Mouse (Mus musculus) forebrain, embryonic 12.5 days (tissue): ENCODE measurements around the gene Nfib. TPM values are rescaled to one million over a fixed set of nuclear protein-coding genes. Genes with fewer than 3 reads are reported as not detected.

Source experiments
- ATAC-seq: fragments of 200-750 bp; cut with Nextera tagmentation; 2 replicates; pipeline ENCODE4 v1.8.0; 2017; ENCODE audit warnings: moderate TSS enrichment; ENCODE audit not compliant: low FRiP score
- H3K27ac ChIP-seq: fragments of 300-500 bp; sonication (generic); 2 replicates; pipeline ENCODE4 v1.5.1; 2016; ENCODE audit warnings: mild to moderate bottlenecking
- H3K27me3 ChIP-seq: fragments of 300-500 bp; sonication (generic); 2 replicates; pipeline ENCODE4 v1.6.1; 2016; ENCODE audit warnings: mild to moderate bottlenecking
- H3K36me3 ChIP-seq: fragments of 300-500 bp; sonication (generic); replicated peaks from 2 replicates; pipeline ENCODE4 v1.6.1; 2016; ENCODE audit warnings: mild to moderate bottlenecking
- H3K4me1 ChIP-seq: fragments of 300-500 bp; sonication (generic); 2 replicates; pipeline ENCODE4 v1.6.1; 2016
- H3K4me2 ChIP-seq: fragments of 300-500 bp; sonication (generic); 2 replicates; pipeline ENCODE4 v1.6.1; 2016; ENCODE audit warnings: mild to moderate bottlenecking, moderate library complexity
- H3K4me3 ChIP-seq: fragments of 300-500 bp; sonication (generic); replicated peaks from 2 replicates; pipeline ENCODE4 v1.5.1; 2016; ENCODE audit warnings: mild to moderate bottlenecking
- H3K9ac ChIP-seq: fragments of 300-500 bp; sonication (generic); 2 replicates; pipeline ENCODE4 v1.6.1; 2016; ENCODE audit warnings: mild to moderate bottlenecking
- H3K9me3 ChIP-seq: fragments of 300-500 bp; sonication (generic); 2 replicates; pipeline ENCODE4 v1.6.1; 2016
- WGBS: fragments of 180-500 bp; shearing (Covaris S2); methylation state at CpG from one replicate; pipeline ENCODE4 v1.1.7; 2016; 5-methylcytosine and 5-hydroxymethylcytosine counted together
- polyA plus RNA-seq: library from polyadenylated mRNA; unstranded; fragments of >200 nt; fragmentation: Nextera tagmentation; extraction: Ambion mirVana; gene quantifications from 2 replicates; pipeline ENCODE4 v1.2.1, GENCODE M21; 2016

The Nfib gene
- polyA plus RNA-seq, 1 experiment from 2014 or later = 103 TPM

DNA sequence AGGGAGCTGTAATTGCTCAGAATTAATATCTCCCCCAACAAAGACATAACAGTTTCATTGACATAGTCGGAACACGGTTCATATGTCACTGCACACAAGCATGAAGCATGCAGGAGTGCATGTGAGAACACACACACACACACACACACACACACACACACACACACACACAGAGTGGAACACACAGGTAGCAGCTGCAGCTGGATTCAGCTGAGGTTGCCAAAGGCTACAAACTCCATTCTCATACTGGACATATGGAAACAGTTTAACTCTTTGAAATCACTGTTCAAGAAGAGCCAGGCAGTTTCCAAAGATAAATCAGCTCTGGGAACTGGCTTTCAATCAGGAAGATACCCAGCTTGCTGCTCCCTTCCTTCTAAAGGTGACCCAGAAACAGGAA is 462 bp upstream of the Nfib start:
- peaks cover 5% of the 10 kb centered on the region; the same call in 1 of the 2 replicates for H3K27me3 ChIP-seq
- H3K9me3 ChIP-seq = no peaks in the 10 kb centered on the region
- 72% methylated on average over 2 of the region's 2 CpGs for whole genome bisulfite sequencing
- H3K4me1 ChIP-seq = peaks cover 42% of the 10 kb centered on the region
- no peak overlapping the region for H3K4me2 ChIP-seq
- no peak for ATAC-seq
- H3K27ac ChIP-seq = peak overlapping the region; percentile 85
- H3K9ac ChIP-seq = no peak overlapping the region; the same call in 1 of the 2 replicates
- H3K36me3 ChIP-seq = no peaks in the 10 kb centered on the region
- H3K4me3 ChIP-seq = no peak overlapping the region

DNA sequence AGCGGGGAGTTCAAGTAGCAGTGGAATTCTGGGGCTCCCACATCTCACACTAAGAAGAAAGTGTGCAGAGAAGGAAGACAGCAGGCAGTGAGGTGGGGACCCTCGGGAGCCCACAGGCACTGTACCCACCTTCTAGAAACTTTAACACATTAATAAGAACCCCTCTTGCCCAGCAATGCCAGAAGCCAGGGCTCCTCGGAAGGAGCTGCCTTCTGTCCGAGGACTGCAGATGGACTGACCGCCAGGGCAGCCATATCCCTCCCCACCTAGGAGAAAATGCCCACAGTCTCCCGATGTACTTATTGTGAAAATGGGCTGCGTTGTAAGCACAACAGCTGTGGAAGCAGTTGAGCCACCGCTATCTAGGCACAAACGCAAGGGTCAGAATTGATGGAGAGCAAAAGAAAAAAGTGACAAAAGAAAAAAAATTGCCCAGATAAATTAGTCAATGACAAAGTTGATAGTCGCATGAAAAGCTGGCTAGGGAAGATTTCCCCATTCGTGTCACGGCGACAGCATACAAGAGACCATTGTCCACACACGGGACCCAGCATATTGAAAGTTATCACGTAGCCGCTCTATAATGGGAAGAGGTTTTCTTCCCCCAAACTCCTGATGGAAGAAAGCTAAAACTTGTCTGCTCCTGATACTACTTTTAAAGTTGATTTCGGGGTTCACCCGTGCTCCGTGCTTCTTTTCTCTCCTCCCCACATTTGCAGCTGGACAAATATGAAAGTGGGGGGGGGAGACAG is 1.3 kb downstream of the Nfib start:
- Histone ChIP-seq H3K36me3 (no peaks in the 10 kb centered on the region), H3K9me3 (no peaks in the 10 kb centered on the region), H3K4me1 (peaks cover 45% of the 10 kb centered on the region), H3K4me3 (peak overlapping the region; percentile 24), H3K9ac (no peak overlapping the region; the same call in none of the 2 replicates), H3K4me2 (peak overlapping the region; percentile 44), H3K27ac (peak overlapping the region; percentile 85), H3K27me3 (peaks cover 5% of the 10 kb centered on the region; the same call in 1 of the 2 replicates)
- peak; percentile 64 for ATAC-seq
- WGBS = 29% methylated on average over 19 of the region's 19 CpGs

DNA sequence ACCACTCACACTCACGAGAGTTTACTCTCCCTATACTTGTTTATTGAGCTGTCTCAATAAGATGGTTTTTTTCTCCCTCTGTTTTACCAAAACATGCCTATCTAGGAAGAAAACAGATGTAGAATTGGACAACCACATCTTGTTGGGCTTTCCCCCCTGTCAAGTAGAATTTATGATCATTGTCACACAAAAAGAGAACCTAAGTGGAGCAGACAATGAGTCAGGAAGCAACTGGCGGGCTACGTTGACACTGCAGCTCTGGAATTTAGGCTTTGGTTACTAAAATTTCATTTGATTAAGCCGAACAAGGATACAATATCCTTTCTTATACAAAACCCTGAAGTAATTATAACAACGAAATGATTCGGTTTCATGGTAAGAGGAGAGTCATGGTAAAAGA is 2.7 kb downstream of the Nfib start:
- no peak overlapping the region for H3K4me2 ChIP-seq
- no peak for ATAC-seq
- H3K4me3 ChIP-seq = no peak overlapping the region
- H3K9me3 ChIP-seq = no peaks in the 10 kb centered on the region
- no peaks in the 10 kb centered on the region for H3K36me3 ChIP-seq
- 72% methylated on average over 6 of the region's 6 CpGs for WGBS
- no peak overlapping the region for H3K9ac ChIP-seq
- 0 out of 2 replicates have a peak, but pooled peaks cover 2% of the 10 kb centered on the region for H3K27me3 ChIP-seq
- H3K27ac ChIP-seq = no peak overlapping the region
- peaks cover 40% of the 10 kb centered on the region for H3K4me1 ChIP-seq

DNA sequence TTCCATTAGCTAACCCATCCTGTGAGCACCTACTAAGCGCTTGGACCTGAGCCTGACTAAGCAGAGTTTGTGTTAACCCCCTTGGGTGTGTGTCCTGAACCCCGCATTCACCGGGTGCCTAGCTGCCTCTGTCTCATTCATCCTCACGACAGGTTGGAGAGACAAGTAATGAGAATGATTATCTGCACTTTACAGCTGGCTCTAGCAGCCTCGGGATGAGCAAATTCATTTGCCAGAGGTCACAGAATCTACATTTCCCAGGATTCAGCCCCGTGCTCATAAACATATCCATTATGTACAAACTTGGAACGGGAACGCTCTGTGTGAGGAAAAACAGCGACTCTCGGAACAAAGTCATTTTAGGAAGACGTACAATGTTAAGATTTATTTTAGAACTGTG is 6.0 kb downstream of the Nfib start:
- 79% methylated on average over 11 of the region's 11 CpGs for WGBS
- ATAC-seq = no peak
- Histone ChIP-seq H3K4me2 (no peak overlapping the region), H3K36me3 (no peaks in the 10 kb centered on the region), H3K27me3 (no peaks in the 10 kb centered on the region), H3K4me1 (peaks cover 16% of the 10 kb centered on the region), H3K27ac (no peak overlapping the region), H3K9me3 (no peaks in the 10 kb centered on the region), H3K9ac (no peak overlapping the region), H3K4me3 (no peak overlapping the region)

DNA sequence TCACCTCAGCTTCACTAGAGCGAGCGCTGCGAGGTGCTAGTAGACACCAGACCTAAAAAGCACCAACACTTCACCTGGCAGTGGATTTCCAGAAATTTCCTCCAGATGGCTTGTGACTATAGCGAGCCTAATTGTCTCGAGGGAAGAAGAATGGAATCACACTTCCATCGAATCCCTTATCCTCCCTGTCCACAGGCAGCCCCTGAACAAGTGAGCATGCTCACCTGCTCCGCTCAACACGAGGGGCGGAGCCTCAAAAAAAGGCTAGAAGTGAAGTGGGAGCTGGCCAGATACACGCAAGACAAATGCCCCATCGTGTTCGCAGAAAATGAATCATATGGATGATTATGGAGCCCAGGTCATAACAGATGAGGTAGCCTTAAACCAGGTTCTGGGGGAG is 6.9 kb downstream of the Nfib start:
- H3K27me3 ChIP-seq = no peaks in the 10 kb centered on the region
- H3K4me1 ChIP-seq = peaks cover 7% of the 10 kb centered on the region
- no peak for ATAC-seq
- no peak overlapping the region for H3K9ac ChIP-seq
- no peaks in the 10 kb centered on the region for H3K9me3 ChIP-seq
- no peak overlapping the region for H3K4me3 ChIP-seq
- no peak overlapping the region for H3K4me2 ChIP-seq
- H3K27ac ChIP-seq = no peak overlapping the region
- 89% methylated on average over 12 of the region's 12 CpGs for WGBS
- no peaks in the 10 kb centered on the region for H3K36me3 ChIP-seq

DNA sequence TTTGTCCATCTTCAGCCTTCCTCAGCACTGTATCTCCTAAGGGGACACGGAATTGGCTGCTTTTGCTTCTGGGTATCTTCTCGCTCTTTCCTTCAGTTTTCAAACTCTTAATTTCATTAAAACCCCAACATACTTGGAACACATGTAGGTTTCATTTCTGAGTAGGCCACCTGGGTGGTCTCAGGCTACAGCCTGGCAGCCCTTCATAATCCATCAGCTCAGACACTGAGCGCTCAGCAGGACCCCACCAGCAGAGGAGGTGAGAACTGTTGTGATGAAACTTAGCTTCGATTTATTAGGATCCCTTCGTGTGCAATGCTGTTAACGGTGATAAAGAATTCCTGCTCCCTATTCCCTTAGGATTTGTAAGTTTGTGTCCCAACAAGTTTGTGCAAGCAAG is 8.4 kb downstream of the Nfib start:
- H3K27me3 ChIP-seq = no peaks in the 10 kb centered on the region
- H3K9ac ChIP-seq = no peak overlapping the region
- ATAC-seq = no peak
- H3K4me2 ChIP-seq = no peak overlapping the region
- no peak overlapping the region for H3K27ac ChIP-seq
- H3K4me3 ChIP-seq = no peak overlapping the region
- H3K9me3 ChIP-seq = no peaks in the 10 kb centered on the region
- WGBS = 66% methylated on average over 6 of the region's 6 CpGs
- H3K4me1 ChIP-seq = peaks cover 9% of the 10 kb centered on the region
- no peaks in the 10 kb centered on the region for H3K36me3 ChIP-seq

DNA sequence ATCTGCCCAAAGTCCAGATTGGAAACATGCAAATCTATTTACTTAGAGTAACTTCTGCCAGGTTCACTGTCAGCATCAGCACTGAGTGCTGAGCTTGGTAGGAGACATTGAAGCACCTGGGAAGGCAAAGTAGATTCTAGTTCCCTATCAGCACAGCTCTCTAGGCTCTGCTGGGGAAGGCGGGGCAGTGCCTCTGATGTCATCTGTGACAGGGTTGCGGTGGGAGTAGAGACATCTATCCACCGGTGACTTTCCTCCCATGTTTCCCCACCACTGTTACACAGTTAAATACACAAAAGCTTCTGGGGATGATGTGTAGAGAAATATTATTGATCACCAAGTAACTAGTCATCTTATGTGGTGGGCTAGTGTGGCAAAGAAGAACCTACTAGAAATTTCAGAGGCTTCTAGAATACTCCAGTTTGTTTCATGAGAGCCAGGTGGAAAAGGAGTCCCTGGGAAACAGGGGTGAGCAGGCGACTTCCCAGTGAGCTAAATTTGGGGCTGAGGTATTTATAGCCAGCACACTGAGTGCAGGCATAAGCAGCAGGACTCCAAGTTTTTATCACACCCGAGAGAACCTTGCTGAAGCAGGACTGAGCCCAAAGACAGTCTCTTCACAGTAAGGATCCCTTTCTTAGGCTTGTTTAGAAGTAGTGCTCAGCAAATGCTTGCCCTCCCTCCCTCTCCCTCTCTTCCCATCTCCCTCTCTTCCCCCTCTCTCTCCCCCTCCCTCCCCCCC is 9.6 kb downstream of the Nfib start:
- no peak overlapping the region for H3K27ac ChIP-seq
- H3K36me3 ChIP-seq = no peaks in the 10 kb centered on the region
- H3K9me3 ChIP-seq = no peaks in the 10 kb centered on the region
- H3K4me3 ChIP-seq = no peak overlapping the region
- no peak overlapping the region for H3K9ac ChIP-seq
- H3K4me2 ChIP-seq = no peak overlapping the region
- no peaks in the 10 kb centered on the region for H3K27me3 ChIP-seq
- no peak for ATAC-seq
- WGBS = 85% methylated on average over 5 of the region's 5 CpGs
- H3K4me1 ChIP-seq = peaks cover 20% of the 10 kb centered on the region

GRCm38 (mm10) chr4:82692009-82692326 is 13.6 kb downstream of the Nfib start:
- H3K27ac ChIP-seq = peak overlapping the region; percentile 79

DNA sequence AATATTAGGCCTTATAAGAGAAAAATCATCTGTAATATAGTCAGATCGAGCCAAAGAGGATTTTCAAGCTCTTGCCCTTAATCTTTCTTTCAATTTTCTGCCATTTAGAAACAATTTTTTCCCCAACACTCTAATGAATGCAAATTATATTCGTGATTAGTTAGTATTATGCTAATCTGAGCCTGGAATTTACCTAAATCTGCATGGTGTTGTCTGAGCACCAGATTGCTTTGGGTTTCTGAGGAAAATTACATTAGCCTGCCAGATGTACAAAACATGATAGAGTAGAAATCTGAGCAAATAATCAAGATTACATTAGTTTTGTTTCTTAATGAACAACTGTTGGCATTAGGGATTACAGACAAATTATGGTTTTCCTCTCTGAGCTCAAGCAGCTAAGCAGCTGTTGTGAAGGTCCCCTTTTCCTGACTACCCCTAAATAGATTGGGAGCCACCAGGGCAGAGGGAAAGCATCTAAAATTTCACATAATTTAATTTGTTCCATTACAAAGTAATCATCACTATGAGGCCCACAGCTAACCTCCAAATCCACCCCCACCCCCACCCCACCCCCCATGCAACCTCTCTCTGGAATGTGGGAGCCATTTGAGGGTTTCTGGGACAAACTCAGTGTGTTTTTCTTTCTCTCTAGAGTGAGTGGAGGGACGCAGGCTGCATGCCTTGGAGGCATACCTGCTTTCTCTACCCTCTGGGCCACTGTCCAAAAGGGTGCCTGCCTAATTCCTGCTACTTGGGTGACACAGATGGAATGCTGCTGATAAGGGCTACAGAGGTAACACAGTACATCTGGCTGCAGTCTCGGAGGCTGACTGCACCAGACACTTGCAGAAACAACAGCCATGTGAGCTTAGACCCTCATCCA is 14.2 kb downstream of the Nfib start:
- Histone ChIP-seq H3K27ac (peak overlapping the region; percentile 79), H3K9me3 (no peaks in the 10 kb centered on the region), H3K9ac (no peak overlapping the region), H3K36me3 (no peaks in the 10 kb centered on the region), H3K4me1 (peaks cover 27% of the 10 kb centered on the region), H3K4me3 (no peak overlapping the region), H3K27me3 (no peaks in the 10 kb centered on the region), H3K4me2 (no peak overlapping the region)
- WGBS = 37% methylated on average over 4 of the region's 4 CpGs
- ATAC-seq = peak; percentile 41

More at GRCm38 (mm10) chr4:82692009-82692326, 13.6 kb downstream of the Nfib start:
- Histone ChIP-seq H3K4me2 (no peak overlapping the region), H3K9me3 (no peaks in the 10 kb centered on the region), H3K9ac (no peak overlapping the region), H3K36me3 (no peaks in the 10 kb centered on the region), H3K4me3 (no peak overlapping the region), H3K27me3 (no peaks in the 10 kb centered on the region), H3K4me1 (peaks cover 27% of the 10 kb centered on the region)
- WGBS = 70% methylated on average over 3 of the region's 3 CpGs
- peak; percentile 14; the same call in 1 of the 2 replicates for ATAC-seq

DNA sequence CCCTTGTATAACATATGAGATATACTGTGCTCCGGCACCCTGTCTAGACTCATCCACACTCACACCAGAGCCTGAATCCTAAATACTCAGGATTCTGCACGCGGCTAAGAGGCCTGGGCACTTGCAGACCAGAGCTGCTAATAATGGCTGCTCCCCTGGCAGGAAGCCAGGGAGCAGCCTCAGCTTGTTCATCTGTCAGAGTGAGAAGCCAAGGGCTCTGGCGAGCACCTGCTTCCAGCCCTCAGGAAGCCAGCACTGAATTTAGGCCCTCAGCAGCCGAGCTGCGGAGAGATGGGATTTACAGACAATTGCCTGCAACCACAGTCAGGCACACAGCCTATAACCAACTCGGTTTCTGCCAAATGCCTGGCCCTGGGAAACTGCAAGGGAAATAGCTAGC is 15.3 kb downstream of the Nfib start:
- 32% methylated on average over 7 of the region's 7 CpGs for WGBS
- H3K27me3 ChIP-seq = no peaks in the 10 kb centered on the region
- no peaks in the 10 kb centered on the region for H3K9me3 ChIP-seq
- H3K4me1 ChIP-seq = peaks cover 27% of the 10 kb centered on the region
- peak; percentile 82 for ATAC-seq
- no peaks in the 10 kb centered on the region for H3K36me3 ChIP-seq
- peak overlapping the region; percentile 87 for H3K27ac ChIP-seq
- H3K4me3 ChIP-seq = no peak overlapping the region
- H3K4me2 ChIP-seq = no peak overlapping the region
- H3K9ac ChIP-seq = no peak overlapping the region

DNA sequence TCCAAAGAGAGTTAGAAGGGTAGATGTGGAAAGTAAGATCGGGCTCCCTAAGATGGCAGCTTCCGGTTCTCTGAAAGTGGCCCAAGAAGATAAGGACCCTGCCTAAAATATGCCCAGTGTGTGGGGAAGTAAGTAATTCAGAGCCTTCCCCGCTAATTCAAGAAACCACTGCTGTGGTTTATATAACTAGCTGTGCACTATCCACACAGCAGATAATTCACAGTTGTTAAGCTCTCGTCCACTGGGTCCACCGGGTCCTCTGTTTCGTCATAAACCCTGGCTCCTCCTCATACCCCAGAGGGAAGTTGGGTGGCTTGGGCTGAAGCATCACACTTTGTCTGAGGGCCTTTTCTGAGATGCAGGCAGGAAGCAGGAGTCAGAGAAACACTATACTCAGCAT is 19.5 kb downstream of the Nfib start:
- H3K4me1 ChIP-seq = peaks cover 10% of the 10 kb centered on the region; the same call in 1 of the 2 replicates
- ATAC-seq = no peak
- H3K9ac ChIP-seq = no peak overlapping the region
- no peaks in the 10 kb centered on the region for H3K27me3 ChIP-seq
- H3K27ac ChIP-seq = no peak overlapping the region
- no peak overlapping the region for H3K4me3 ChIP-seq
- no peaks in the 10 kb centered on the region for H3K36me3 ChIP-seq
- 94% methylated on average over 6 of the region's 6 CpGs for WGBS
- H3K9me3 ChIP-seq = no peaks in the 10 kb centered on the region
- no peak overlapping the region for H3K4me2 ChIP-seq

- Histone ChIP-seq H3K4me3 (no peak overlapping the region), H3K36me3 (no peaks in the 10 kb centered on the region), H3K4me1 (no peaks in the 10 kb centered on the region), H3K9ac (no peak overlapping the region), H3K27ac (no peak overlapping the region), H3K9me3 (no peaks in the 10 kb centered on the region), H3K4me2 (no peak overlapping the region), H3K27me3 (no peaks in the 10 kb centered on the region)
- WGBS = 68% methylated on average over 12 of the region's 12 CpGs
- no peak for ATAC-seq
Observed at GRCm38 (mm10) chr4:82684088-82684715, 21.3 kb downstream of the Nfib start.
